Mouse (Mus musculus) testis, adult 2 months (tissue): ENCODE results near the gene Synrg. TPM values are rescaled to one million over a fixed set of nuclear protein-coding genes. Genes with fewer than 3 reads are reported as not detected.

ENCODE experiments used
- H3K27ac ChIP-seq: fragments of 200-500 bp; 2 replicates; pipeline ENCODE4 v1.5.1; 2012; ENCODE audit warnings: low read depth, low read length; ENCODE audit not compliant: control insufficient read depth, insufficient read depth
- H3K27me3 ChIP-seq: fragments of 200-500 bp; 2 replicates; pipeline ENCODE4 v1.6.1; 2012; ENCODE audit warnings: mild to moderate bottlenecking, low read length, moderate library complexity; ENCODE audit not compliant: control insufficient read depth, insufficient read depth
- H3K36me3 ChIP-seq: fragments of 200-500 bp; 2 replicates; pipeline ENCODE4 v1.6.1; 2012; ENCODE audit warnings: mild to moderate bottlenecking, low read length; ENCODE audit not compliant: control insufficient read depth, insufficient read depth
- H3K4me1 ChIP-seq: fragments of 200-500 bp; 2 replicates; pipeline ENCODE4 v1.6.1; 2012; ENCODE audit warnings: low read length; ENCODE audit not compliant: control insufficient read depth, insufficient read depth
- H3K4me3 ChIP-seq: fragments of 200-500 bp; 2 replicates; pipeline ENCODE4 v1.5.1; 2012; ENCODE audit warnings: low read depth, mild to moderate bottlenecking, low read length, moderate library complexity, mixed read lengths; ENCODE audit not compliant: control insufficient read depth
- CTCF ChIP-seq: fragments of 200-500 bp; IDR thresholded peaks from 2 replicates; pipeline ENCODE4 v1.5.1; 2012; ENCODE audit warnings: low read depth, mild to moderate bottlenecking, inconsistent platforms, low read length, moderate library complexity; ENCODE audit not compliant: control insufficient read depth, insufficient read depth, insufficient replicate concordance
- POLR2A ChIP-seq: fragments of 200-500 bp; IDR thresholded peaks from 2 replicates; pipeline ENCODE4 v1.6.1; 2012; ENCODE audit warnings: low read depth, mild to moderate bottlenecking, inconsistent platforms, low read length, moderate library complexity; ENCODE audit not compliant: control insufficient read depth
- polyA plus RNA-seq: library from polyadenylated mRNA; depleted of rRNA; stranded (reverse); fragments of >200 nt; gene quantifications from 2 replicates; pipeline ENCODE4 v1.2.3, GENCODE M21; 2012

The Synrg gene
- polyA plus RNA-seq, 1 experiment: 33.0 TPM

- no peaks in the 10 kb centered on the region for H3K36me3 ChIP-seq
- no peak overlapping the region for H3K4me3 ChIP-seq
- H3K27ac ChIP-seq: no peak overlapping the region
- H3K4me1 ChIP-seq: no peaks in the 10 kb centered on the region
- TF ChIP-seq CTCF: no peak
- no peaks in the 10 kb centered on the region for H3K27me3 ChIP-seq
Measured at GRCm38 (mm10) chr11:83974561-83975346, 10.5 kb downstream of the Synrg start.

GRCm38 (mm10) chr11:83975488-83975887 lies 11.3 kb downstream of the Synrg start:
- Histone ChIP-seq H3K4me1 (no peaks in the 10 kb centered on the region), H3K4me3 (no peak overlapping the region), H3K27ac (no peak overlapping the region), H3K36me3 (no peaks in the 10 kb centered on the region), H3K27me3 (no peaks in the 10 kb centered on the region)
- TF ChIP-seq CTCF (no peak), POLR2A (no peak)

- TF ChIP-seq CTCF: no peak
- no peak for TF ChIP-seq POLR2A
- Histone ChIP-seq H3K36me3 (peaks cover 1% of the 10 kb centered on the region; the same call in 1 of the 2 replicates), H3K4me3 (no peak overlapping the region), H3K27ac (no peak overlapping the region), H3K4me1 (no peaks in the 10 kb centered on the region), H3K27me3 (no peaks in the 10 kb centered on the region)
Measured at GRCm38 (mm10) chr11:83976236-83976977, 12.2 kb downstream of the Synrg start.

GRCm38 (mm10) chr11:83977810-83978209 lies 13.6 kb downstream of the Synrg start:
- Histone ChIP-seq H3K4me3 (no peak overlapping the region), H3K4me1 (no peaks in the 10 kb centered on the region), H3K27me3 (no peaks in the 10 kb centered on the region), H3K27ac (no peak overlapping the region), H3K36me3 (peaks cover 1% of the 10 kb centered on the region)
- TF ChIP-seq POLR2A (no peak), CTCF (no peak)

GRCm38 (mm10) chr11:83979992-83980391 lies 15.8 kb downstream of the Synrg start:
- no peak for TF ChIP-seq POLR2A
- TF ChIP-seq CTCF: no peak
- peaks cover 3% of the 10 kb centered on the region for H3K36me3 ChIP-seq
- no peak overlapping the region for H3K4me3 ChIP-seq
- no peaks in the 10 kb centered on the region for H3K4me1 ChIP-seq
- no peaks in the 10 kb centered on the region for H3K27me3 ChIP-seq
- no peak overlapping the region for H3K27ac ChIP-seq

- H3K4me3 ChIP-seq: no peak overlapping the region
- H3K36me3 ChIP-seq: peaks cover 3% of the 10 kb centered on the region
- no peaks in the 10 kb centered on the region for H3K27me3 ChIP-seq
- no peak overlapping the region for H3K27ac ChIP-seq
- TF ChIP-seq POLR2A (no peak), CTCF (no peak)
- no peaks in the 10 kb centered on the region for H3K4me1 ChIP-seq
Measured at GRCm38 (mm10) chr11:83981338-83981737, 17.1 kb downstream of the Synrg start.

GRCm38 (mm10) chr11:83991701-83992100 lies 27.5 kb downstream of the Synrg start:
- Histone ChIP-seq H3K27ac (no peak overlapping the region), H3K4me1 (no peaks in the 10 kb centered on the region), H3K27me3 (no peaks in the 10 kb centered on the region), H3K4me3 (no peak overlapping the region), H3K36me3 (no peaks in the 10 kb centered on the region)
- TF ChIP-seq POLR2A (no peak), CTCF (no peak)

- TF ChIP-seq CTCF (no peak), POLR2A (no peak)
- H3K36me3 ChIP-seq: no peaks in the 10 kb centered on the region
Measured at GRCm38 (mm10) chr11:83993428-83993827, 29.2 kb downstream of the Synrg start.

More at GRCm38 (mm10) chr11:83993428-83993827, 29.2 kb downstream of the Synrg start:
- H3K27me3 ChIP-seq: no peaks in the 10 kb centered on the region
- H3K27ac ChIP-seq: no peak overlapping the region
- no peaks in the 10 kb centered on the region for H3K4me1 ChIP-seq
- H3K4me3 ChIP-seq: no peak overlapping the region
